41 mouse cellular contexts compared by ENCODE assay signal in genomic region chr1:163055629-163056028, GRCm38 (mm10). TPM values are rescaled to one million over a fixed set of nuclear protein-coding genes. Genes with fewer than 3 reads are reported as not detected.
A peak's percentile ranks its signal among the peaks of the same experiment; 100 is the strongest.
DNase-seq lines count a peak whose midpoint lies in the region; ATAC-seq lines count a peak whose summit lies in the region.
"Had no signal": no experiment of that assay in that cellular context is flagged by ENCODE, and none has a peak within 500 bp of the region (broad histone marks: within the 10 kb centered on the region; RNA-seq: fewer than 3 reads in every experiment).

No protein-coding gene starts in this region.

- H3K9ac ChIP-seq in embryonic facial prominence, embryonic 14.5 days (ENCODE audit: low read depth, low read length), result no peak overlapping the region
- no peak overlapping the region for H3K9ac ChIP-seq in heart, embryonic 11.5 days (ENCODE audit: low read depth, low read length)
- H3K9ac ChIP-seq in lung, embryonic 16.5 days (ENCODE audit: low read length), result no peak overlapping the region
- H3K9ac ChIP-seq: embryonic facial prominence, embryonic 12.5 days; forebrain, embryonic 12.5 days; hindbrain, embryonic 14.5 days; limb, embryonic 13.5 days; liver, embryonic 12.5 days; liver, postnatal 0 days; neural tube, embryonic 12.5 days had no signal

- no peak for ATAC-seq in embryonic facial prominence, embryonic 14.5 days (ENCODE audit: low read depth)
- ATAC-seq in heart, embryonic 11.5 days (replicated peaks; ENCODE audit: insufficient number of reproducible peaks, low FRiP score, low TSS enrichment), result no peak
- ATAC-seq in lung, embryonic 16.5 days (ENCODE audit: low read depth), result peak; percentile 97
- ATAC-seq: activated CD4-positive, CD25-positive, alpha-beta regulatory T cell, adult 4 months; intestine, postnatal 0 days; liver, embryonic 12.5 days; liver, postnatal 0 days had no signal

- no peaks in the 10 kb centered on the region for H3K27me3 ChIP-seq in embryonic facial prominence, embryonic 14.5 days (replicated peaks; ENCODE audit: control insufficient read depth, insufficient read depth, low read length)
- H3K27me3 ChIP-seq in embryonic facial prominence, embryonic 10.5 days (replicated peaks; ENCODE audit: low read depth, poor library complexity, severe bottlenecking), result no peaks in the 10 kb centered on the region
- no peaks in the 10 kb centered on the region for H3K27me3 ChIP-seq in heart, embryonic 11.5 days (ENCODE audit: control insufficient read depth, insufficient read depth, low read length)
- no peaks in the 10 kb centered on the region for H3K27me3 ChIP-seq in lung, embryonic 16.5 days (ENCODE audit: control insufficient read depth, insufficient read depth, low read depth, low read length)
- H3K27me3 ChIP-seq: CH12.LX; embryonic facial prominence, embryonic 12.5 days; forebrain, embryonic 12.5 days; limb, embryonic 13.5 days; liver, embryonic 12.5 days; neural tube, embryonic 12.5 days had no signal

- H3K36me3 ChIP-seq in embryonic facial prominence, embryonic 14.5 days (ENCODE audit: control insufficient read depth, insufficient read depth, low read length), result no peaks in the 10 kb centered on the region
- no peaks in the 10 kb centered on the region for H3K36me3 ChIP-seq in embryonic facial prominence, embryonic 10.5 days (replicated peaks)
- H3K36me3 ChIP-seq in heart, embryonic 11.5 days (ENCODE audit: control insufficient read depth, insufficient read depth, low read length), result no peaks in the 10 kb centered on the region
- no peaks in the 10 kb centered on the region for H3K36me3 ChIP-seq in lung, embryonic 16.5 days (ENCODE audit: control insufficient read depth, insufficient read depth, low read length)
- H3K36me3 ChIP-seq: embryonic facial prominence, embryonic 12.5 days; forebrain, embryonic 12.5 days; limb, embryonic 13.5 days; liver, embryonic 12.5 days; neural tube, embryonic 12.5 days had no signal

- no peaks in the 10 kb centered on the region for H3K9me3 ChIP-seq in embryonic facial prominence, embryonic 14.5 days (ENCODE audit: control insufficient read depth, low read length)
- no peaks in the 10 kb centered on the region for H3K9me3 ChIP-seq in embryonic facial prominence, embryonic 10.5 days
- no peaks in the 10 kb centered on the region for H3K9me3 ChIP-seq in heart, embryonic 11.5 days (replicated peaks; ENCODE audit: control insufficient read depth, low read length)
- H3K9me3 ChIP-seq in lung, embryonic 16.5 days (ENCODE audit: control insufficient read depth, low read length), result no peaks in the 10 kb centered on the region
- H3K9me3 ChIP-seq: embryonic facial prominence, embryonic 12.5 days; forebrain, embryonic 12.5 days; limb, embryonic 13.5 days; liver, embryonic 12.5 days; neural tube, embryonic 12.5 days had no signal

- H3K4me1 ChIP-seq in embryonic facial prominence, embryonic 14.5 days (ENCODE audit: control insufficient read depth, insufficient read depth, low read length), result no peaks in the 10 kb centered on the region
- H3K4me1 ChIP-seq in embryonic facial prominence, embryonic 10.5 days, result peaks cover 7% of the 10 kb centered on the region; the same call in 1 of the 2 replicates
- no peaks in the 10 kb centered on the region for H3K4me1 ChIP-seq in heart, embryonic 11.5 days (ENCODE audit: control insufficient read depth, insufficient read depth, low read length)
- no peaks in the 10 kb centered on the region for H3K4me1 ChIP-seq in lung, embryonic 16.5 days (replicated peaks; ENCODE audit: control insufficient read depth, insufficient read depth, low read length)
- H3K4me1 ChIP-seq: embryonic facial prominence, embryonic 12.5 days; forebrain, embryonic 12.5 days; limb, embryonic 13.5 days; liver, embryonic 12.5 days; neural tube, embryonic 12.5 days had no signal

- peak; percentile 23 for DNase-seq in embryonic facial prominence, embryonic 14.5 days (ENCODE audit: low spot score)
- no peak for DNase-seq in embryonic facial prominence, embryonic 10.5 days (ENCODE audit: low spot score)
- peak; percentile 14 for DNase-seq in heart, adult 8-10 months (ENCODE audit: low spot score)
- peak; percentile 61 for DNase-seq in lung, postnatal 36 days
- DNase-seq in thymus, postnatal 10 days (ENCODE audit: low spot score in 2 of 2), result no peak
- DNase-seq in urinary bladder, adult 2 months (ENCODE audit: low spot score), result no peak
- DNase-seq: adrenal gland, adult 8-10 months; cerebellum, adult 8-10 months; cerebellum, postnatal 25 days; gastrocnemius, postnatal 25 days; kidney, adult 9 months; kidney, postnatal 14 days; liver, postnatal 0 days; right cerebral cortex, adult 18-20 months; spleen, adult 18-20 months; thymus, postnatal 25 days had no signal

- H3K4me3 ChIP-seq in embryonic facial prominence, embryonic 14.5 days (ENCODE audit: low read depth, low read length), result no peak overlapping the region
- H3K4me3 ChIP-seq in embryonic facial prominence, embryonic 10.5 days, result no peak overlapping the region
- no peak overlapping the region for H3K4me3 ChIP-seq in heart, embryonic 11.5 days (ENCODE audit: low read depth, low read length)
- no peak overlapping the region for H3K4me3 ChIP-seq in lung, embryonic 16.5 days (ENCODE audit: low read length)
- H3K4me3 ChIP-seq: embryonic facial prominence, embryonic 12.5 days; forebrain, embryonic 12.5 days; left cerebral cortex, adult 2 months; limb, embryonic 13.5 days; liver, embryonic 12.5 days; myocyte; neural tube, embryonic 12.5 days had no signal

- H3K27ac ChIP-seq in embryonic facial prominence, embryonic 14.5 days (replicated peaks; ENCODE audit: low read depth, low read length), result no peak overlapping the region
- H3K27ac ChIP-seq in embryonic facial prominence, embryonic 10.5 days (replicated peaks), result no peak overlapping the region
- H3K27ac ChIP-seq in heart, embryonic 11.5 days (ENCODE audit: low read depth, low read length), result no peak overlapping the region
- peak overlapping the region; percentile 77 for H3K27ac ChIP-seq in lung, embryonic 16.5 days (ENCODE audit: low read length)
- H3K27ac ChIP-seq: embryonic facial prominence, embryonic 12.5 days; forebrain, embryonic 12.5 days; hindbrain, embryonic 14.5 days; left cerebral cortex, adult 2 months; limb, embryonic 13.5 days; liver, embryonic 12.5 days; neural tube, embryonic 12.5 days had no signal

- no peak overlapping the region for H3K4me2 ChIP-seq in embryonic facial prominence, embryonic 14.5 days (ENCODE audit: low read depth, low read length)
- H3K4me2 ChIP-seq in heart, embryonic 11.5 days, result no peak overlapping the region
- H3K4me2 ChIP-seq in lung, embryonic 16.5 days (ENCODE audit: low read depth, low read length), result no peak overlapping the region
- H3K4me2 ChIP-seq: embryonic facial prominence, embryonic 12.5 days; forebrain, embryonic 12.5 days; hindbrain, embryonic 14.5 days; limb, embryonic 13.5 days; liver, embryonic 12.5 days; midbrain, embryonic 11.5 days; neural tube, embryonic 12.5 days had no signal

RNA-seq across cellular contexts. Expression of gene Mroh9, which starts 29.8 kb away (rescaled TPM):
- 0.06 and 0.09 TPM in 2 replicates for polyA plus RNA-seq in embryonic facial prominence, embryonic 14.5 days (2014; fragmentation: Nextera tagmentation; extraction: Ambion mirVana)
- not detected in 2 replicates for polyA plus RNA-seq in embryonic facial prominence, embryonic 10.5 days (2016; fragmentation: Nextera tagmentation; extraction: Ambion mirVana)
- total RNA-seq in heart, adult 8-10 months (2022), result not detected
- not detected in 2 replicates for polyA plus RNA-seq in heart, embryonic 11.5 days (2014; fragmentation: Nextera tagmentation; extraction: Ambion mirVana)
- not detected in 2 replicates for polyA plus RNA-seq in lung, embryonic 16.5 days (2015; fragmentation: Nextera tagmentation; extraction: Ambion mirVana)
- not detected in 2 replicates for polyA plus RNA-seq in urinary bladder, adult 2 months (2012; rRNA removed)
- total RNA-seq: adrenal gland, adult 8-10 months; adrenal gland, postnatal 4 days; CH12.LX; ES-E14; gastrocnemius, adult 18-20 months; gastrocnemius, postnatal 25 days; hematopoietic stem cell, adult 5-6 weeks; layer of hippocampus, postnatal 10 days; left cerebral cortex, adult 2 months; left cerebral cortex, postnatal 25 days; megakaryocyte, adult 5-6 weeks; midbrain, postnatal 0 days had no signal
- polyA plus RNA-seq: activated CD4-positive, CD25-positive, alpha-beta regulatory T cell, adult 4 months; C2C12; embryonic facial prominence, embryonic 12.5 days; forebrain, embryonic 12.5 days; heart, embryonic 16.5 days; hindbrain, embryonic 14.5 days; intestine, postnatal 0 days; limb, embryonic 13.5 days; liver, embryonic 12.5 days; liver, postnatal 0 days; midbrain, embryonic 11.5 days; midbrain, postnatal 0 days; myocyte; neural tube, embryonic 12.5 days; stomach, embryonic 16.5 days had no signal

Comparison
In these comparisons a context has a peak if more than half of its experiments do, and no peak if none do; other contexts are left out.
1. DNase-seq: peak in embryonic facial prominence, embryonic 14.5 days (single experiment), heart, adult 8-10 months (single experiment) and lung, postnatal 36 days (single experiment); none in embryonic facial prominence, embryonic 10.5 days (single experiment), thymus, postnatal 10 days (0 of 2) and urinary bladder, adult 2 months (single experiment).